Mouse (Mus musculus) cerebellum, adult 2 months (tissue): ENCODE results near the gene Tango6.

Source experiments
- CTCF ChIP-seq: fragments of 200-500 bp; IDR thresholded peaks from 2 replicates; pipeline ENCODE4 v1.5.1; 2011; ENCODE audit warnings: low read depth, mild to moderate bottlenecking, control low read depth, low read length, moderate library complexity, borderline replicate concordance; ENCODE audit not compliant: insufficient read depth
- POLR2A ChIP-seq: fragments of 200-500 bp; IDR thresholded peaks from 2 replicates; pipeline ENCODE4 v1.6.1; 2011; ENCODE audit warnings: low read length, control low read depth, borderline replicate concordance; ENCODE audit not compliant: insufficient read depth

DNA sequence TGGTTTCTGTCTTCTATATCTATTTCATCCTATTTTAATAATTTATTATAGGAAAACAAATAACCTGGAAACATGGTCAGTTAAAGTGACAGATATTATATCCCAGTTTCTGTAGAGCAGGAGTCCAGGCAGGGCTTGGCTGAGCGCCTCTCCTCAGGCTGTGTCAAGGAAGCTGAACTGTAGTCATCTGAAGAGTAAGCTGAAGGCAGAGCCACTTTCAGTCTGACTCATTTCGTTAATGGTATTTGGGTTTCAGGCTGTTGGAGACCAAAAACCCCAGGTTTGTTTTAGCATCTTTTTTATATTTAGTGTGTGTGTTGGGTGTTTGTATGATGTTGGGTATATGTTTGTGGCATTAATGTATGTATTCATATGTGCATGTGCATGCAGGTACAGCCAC is 112.0 kb downstream of the Tango6 start:
- TF ChIP-seq CTCF, result no peak
- no peak for TF ChIP-seq POLR2A
